Mouse (Mus musculus): ENCODE data around the gene Cacna1f.

- TF ChIP-seq CTCF (IDR thresholded peaks at IDR 0.05; ENCODE audit: control insufficient read depth, insufficient read depth, insufficient replicate concordance, low read depth, low read length) (no peak), POLR2A (IDR thresholded peaks at IDR 0.05; ENCODE audit: control insufficient read depth, low read depth, low read length) (no peak)
Measured at GRCm38 (mm10) chrX:7571565-7572136, 35.2 kb upstream of the Cacna1f start.
